Mouse (Mus musculus) midbrain, embryonic 11.5 days (tissue): ENCODE data around the gene Olfr10. TPM values are rescaled to one million over a fixed set of nuclear protein-coding genes. Genes with fewer than 3 reads are reported as not detected.
"Not testable (repeated sequence)": the region's sequence is repeated elsewhere in the genome, so short reads cannot be mapped to it uniquely, and the experiment has no call there.

ENCODE experiments used
- ATAC-seq: fragments of 200-750 bp; cut with Nextera tagmentation; 2 replicates; pipeline ENCODE4 v1.8.0; 2017; ENCODE audit warnings: moderate TSS enrichment, moderate library complexity; ENCODE audit not compliant: low FRiP score
- DNase-seq: peaks from one replicate; pipeline ENCODE4 v3.0.0; 2015; ENCODE audit warnings: low spot score; ENCODE audit errors: missing footprints
- H3K27ac ChIP-seq: fragments of 300-500 bp; sonication (generic); 2 replicates; pipeline ENCODE4 v1.5.1; 2014; ENCODE audit warnings: low read depth, low read length
- H3K27me3 ChIP-seq: fragments of 300-500 bp; sonication (generic); 2 replicates; pipeline ENCODE4 v1.6.1; 2014; ENCODE audit warnings: mild to moderate bottlenecking, low read length, moderate library complexity, mixed read lengths; ENCODE audit not compliant: control insufficient read depth, insufficient read depth
- H3K36me3 ChIP-seq: fragments of 300-500 bp; sonication (generic); 2 replicates; pipeline ENCODE4 v1.6.1; 2014; ENCODE audit warnings: mild to moderate bottlenecking, low read length, moderate library complexity, mixed read lengths; ENCODE audit not compliant: control insufficient read depth, insufficient read depth
- H3K4me1 ChIP-seq: fragments of 300-500 bp; sonication (generic); 2 replicates; pipeline ENCODE4 v1.6.1; 2014; ENCODE audit warnings: low read length; ENCODE audit not compliant: control insufficient read depth, insufficient read depth
- H3K4me2 ChIP-seq: fragments of 300-500 bp; sonication (generic); 2 replicates; pipeline ENCODE4 v1.6.1; 2014; ENCODE audit warnings: mild to moderate bottlenecking, moderate library complexity
- H3K4me3 ChIP-seq: fragments of 300-500 bp; sonication (generic); 2 replicates; pipeline ENCODE4 v1.5.1; 2014; ENCODE audit warnings: low read depth, low read length
- H3K9ac ChIP-seq: fragments of 300-500 bp; sonication (generic); 2 replicates; pipeline ENCODE4 v1.6.1; 2014; ENCODE audit warnings: low read length
- H3K9me3 ChIP-seq: fragments of 300-500 bp; sonication (generic); 2 replicates; pipeline ENCODE4 v1.6.1; 2016; ENCODE audit warnings: low read length; ENCODE audit not compliant: control insufficient read depth
- WGBS: fragments of 180-500 bp; shearing (Covaris S2); extraction: QIAGEN DNeasy Blood & Tissue Kit; methylation state at CpG from one replicate; pipeline ENCODE4 v1.1.7; 2014; 5-methylcytosine and 5-hydroxymethylcytosine counted together
- polyA plus RNA-seq: library from polyadenylated mRNA; unstranded; fragments of >200 nt; fragmentation: Nextera tagmentation; extraction: Ambion mirVana; gene quantifications from 2 replicates; pipeline ENCODE4 v1.2.1, GENCODE M21; 2014

Olfr10 gene
- polyA plus RNA-seq, 1 experiment from 2014 or later = not detected

DNA sequence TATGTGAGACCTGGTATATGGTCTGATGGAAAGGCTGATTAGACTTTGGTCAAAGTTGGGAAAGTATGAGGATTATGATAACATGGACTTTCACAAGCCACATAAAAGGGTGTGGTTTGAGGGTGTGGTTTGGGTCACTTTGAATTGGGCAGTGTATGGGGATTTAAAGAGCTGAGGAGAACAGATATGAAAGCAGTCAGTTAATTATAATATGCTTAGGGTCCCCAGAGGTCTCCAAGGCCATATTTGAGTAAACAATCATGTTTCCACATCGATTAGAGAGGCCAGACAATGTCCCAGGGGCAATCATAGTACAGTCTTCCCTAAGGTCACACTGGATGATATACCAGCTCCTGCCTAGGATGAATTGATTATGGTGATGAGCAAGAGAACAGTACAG is 19.6 kb upstream of the Olfr10 start, which contains the start of gene Olfr1392:
TSS of gene Olfr1392 (plus strand) at position 301 of the 400 bp plus-strand sequence.
- H3K27me3 ChIP-seq, H3K9ac ChIP-seq: not testable (repeated sequence)
- 67% methylated on average over 1 of the region's 1 CpGs for WGBS

DNA sequence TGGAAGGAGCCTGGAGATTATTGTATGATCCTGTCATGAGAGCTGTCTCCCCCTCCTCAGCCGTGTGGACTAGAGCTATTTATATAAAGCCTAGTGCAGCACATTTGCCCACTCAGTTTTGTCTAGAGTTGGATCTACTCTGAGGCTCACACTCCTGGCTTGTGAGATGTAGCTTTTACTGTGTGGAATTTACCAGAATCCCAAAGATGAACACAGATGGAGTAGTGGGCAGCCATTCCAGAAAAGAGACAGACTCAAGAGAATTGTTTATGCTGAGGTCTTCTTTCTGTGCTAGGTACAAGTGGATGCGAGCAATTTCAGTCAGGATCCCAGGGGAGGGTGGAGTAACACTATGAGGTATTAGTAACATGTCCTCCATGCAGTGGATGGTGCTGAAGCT is 17.3 kb upstream of the Olfr10 start:
- ATAC-seq = no peak
- H3K27ac ChIP-seq = no peak overlapping the region
- H3K36me3 ChIP-seq = no peaks in the 10 kb centered on the region
- H3K9ac ChIP-seq = no peak overlapping the region
- H3K4me1 ChIP-seq = no peaks in the 10 kb centered on the region
- no peak overlapping the region for H3K4me3 ChIP-seq
- no peak for DNase-seq
- no peaks in the 10 kb centered on the region for H3K27me3 ChIP-seq
- no peaks in the 10 kb centered on the region for H3K9me3 ChIP-seq
- WGBS = 85% methylated on average over 2 of the region's 2 CpGs
- no peak overlapping the region for H3K4me2 ChIP-seq

More for the DNA sequence above, 19.6 kb upstream of the Olfr10 start, which contains the start of gene Olfr1392:
- H3K4me1 ChIP-seq, ATAC-seq, H3K27ac ChIP-seq, DNase-seq, H3K9me3 ChIP-seq, H3K4me3 ChIP-seq, H3K36me3 ChIP-seq, H3K4me2 ChIP-seq: not testable (repeated sequence)

DNA sequence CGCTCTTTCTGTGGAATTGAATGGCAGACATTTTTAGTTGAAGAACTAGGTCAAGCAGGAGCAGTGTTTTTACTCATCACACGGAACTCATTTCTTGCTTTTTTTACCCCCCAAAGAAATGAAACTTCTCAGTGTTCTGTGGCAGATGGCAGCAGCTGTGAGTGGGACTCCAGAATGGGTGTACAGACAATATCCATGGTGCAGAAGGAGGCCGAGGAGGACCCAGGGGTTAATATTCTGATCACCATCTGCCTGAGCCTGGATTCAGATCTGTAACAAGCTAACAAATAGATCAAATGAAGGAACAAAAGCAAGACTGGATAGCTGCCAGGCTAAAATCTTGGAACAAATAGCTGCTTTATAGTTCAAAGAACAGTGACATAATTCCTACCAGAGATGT is 11.8 kb upstream of the Olfr10 start:
- no peak for DNase-seq
- no peak overlapping the region for H3K4me2 ChIP-seq
- H3K36me3 ChIP-seq = no peaks in the 10 kb centered on the region
- no peaks in the 10 kb centered on the region for H3K27me3 ChIP-seq
- WGBS = 73% methylated on average over 3 of the region's 3 CpGs
- H3K9me3 ChIP-seq = no peaks in the 10 kb centered on the region
- ATAC-seq = no peak
- H3K4me3 ChIP-seq = no peak overlapping the region
- H3K4me1 ChIP-seq = no peaks in the 10 kb centered on the region
- H3K27ac ChIP-seq = no peak overlapping the region
- no peak overlapping the region for H3K9ac ChIP-seq

DNA sequence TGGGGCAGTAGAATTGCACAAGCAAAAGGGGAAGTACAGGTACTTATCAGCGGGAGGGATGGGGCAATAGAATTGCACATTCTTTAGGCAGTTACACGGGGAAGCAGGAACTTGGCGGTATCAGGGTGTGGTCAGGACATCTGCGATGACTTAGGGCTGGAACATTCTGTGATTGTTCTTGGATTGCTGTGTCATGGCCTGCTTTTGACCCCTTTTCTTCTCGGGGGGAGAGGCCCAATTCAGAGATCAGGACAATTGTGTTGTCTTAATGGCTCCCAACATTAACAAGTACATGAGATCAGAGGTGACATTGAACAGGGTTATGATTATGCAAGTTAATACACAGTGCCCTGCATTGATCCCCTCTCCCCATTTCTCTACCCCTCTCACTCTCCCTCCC is 4.0 kb downstream of the Olfr10 start:
- H3K27ac ChIP-seq, H3K4me1 ChIP-seq, H3K27me3 ChIP-seq, H3K4me2 ChIP-seq, H3K36me3 ChIP-seq, ATAC-seq, H3K9me3 ChIP-seq, H3K9ac ChIP-seq, H3K4me3 ChIP-seq, DNase-seq: not testable (repeated sequence)
- WGBS = 89% methylated on average over 5 of the region's 5 CpGs

DNA sequence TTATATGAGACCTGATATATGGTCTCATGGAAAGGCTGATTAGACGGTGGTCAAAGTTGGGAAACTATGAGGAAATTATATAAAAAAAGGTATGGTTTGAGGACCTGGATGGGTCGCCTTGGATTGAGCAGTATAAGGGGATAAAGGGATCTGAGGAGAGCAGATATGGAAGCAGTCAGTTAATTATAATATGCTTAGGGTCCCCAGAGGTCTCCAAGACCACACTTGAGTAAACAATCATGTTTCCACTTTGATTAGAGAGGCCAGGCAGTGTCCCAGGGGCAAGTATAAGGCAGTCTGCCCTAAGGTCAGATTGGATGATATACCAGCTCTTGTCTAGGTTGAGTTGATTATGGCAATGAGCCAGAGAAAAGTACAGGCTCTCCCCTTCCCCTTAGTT is 17.9 kb downstream of the Olfr10 start, which contains the start of gene Olfr1391:
TSS of gene Olfr1391 (plus strand) at position 301 of the 400 bp plus-strand sequence.
- DNase-seq (no peak), ATAC-seq (no peak)
- WGBS = 87% methylated on average over 2 of the region's 2 CpGs
- H3K4me2 ChIP-seq = no peak within 1 kb of the TSS
- no peaks in the 10 kb centered on the region for H3K36me3 ChIP-seq
- no peak within 1 kb of the TSS for H3K4me3 ChIP-seq
- no peaks in the 10 kb centered on the region for H3K9me3 ChIP-seq
- H3K9ac ChIP-seq = no peak within 1 kb of the TSS
- H3K27me3 ChIP-seq = no peaks in the 10 kb centered on the region
- no peaks in the 10 kb centered on the region for H3K4me1 ChIP-seq
- H3K27ac ChIP-seq = no peak within 1 kb of the TSS

DNA sequence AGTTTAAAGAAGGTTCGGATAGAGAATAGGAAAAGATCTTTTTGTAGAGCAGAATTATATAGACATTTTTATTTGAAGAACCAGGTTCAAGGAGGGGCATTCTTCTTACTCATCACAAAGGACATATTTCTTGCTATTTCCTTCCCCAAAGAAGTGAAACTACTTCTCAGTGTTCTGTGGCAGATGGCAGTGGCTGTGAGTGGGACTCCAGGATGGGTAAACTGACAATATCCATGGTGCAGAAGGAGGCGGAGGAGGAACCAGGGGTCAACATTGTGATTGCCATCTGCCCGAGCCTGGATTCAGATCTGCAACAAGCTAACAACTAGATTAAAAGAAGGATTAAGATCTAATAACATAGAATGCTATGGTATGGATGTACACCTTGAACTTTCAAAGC is 22.2 kb downstream of the Olfr10 start:
- Histone ChIP-seq H3K9ac (no peak overlapping the region), H3K4me3 (no peak overlapping the region), H3K36me3 (no peaks in the 10 kb centered on the region), H3K9me3 (no peaks in the 10 kb centered on the region), H3K4me1 (no peaks in the 10 kb centered on the region), H3K27ac (no peak overlapping the region), H3K4me2 (no peak overlapping the region), H3K27me3 (no peaks in the 10 kb centered on the region)
- ATAC-seq (no peak), DNase-seq (no peak)
- 91% methylated on average over 3 of the region's 3 CpGs for WGBS

DNA sequence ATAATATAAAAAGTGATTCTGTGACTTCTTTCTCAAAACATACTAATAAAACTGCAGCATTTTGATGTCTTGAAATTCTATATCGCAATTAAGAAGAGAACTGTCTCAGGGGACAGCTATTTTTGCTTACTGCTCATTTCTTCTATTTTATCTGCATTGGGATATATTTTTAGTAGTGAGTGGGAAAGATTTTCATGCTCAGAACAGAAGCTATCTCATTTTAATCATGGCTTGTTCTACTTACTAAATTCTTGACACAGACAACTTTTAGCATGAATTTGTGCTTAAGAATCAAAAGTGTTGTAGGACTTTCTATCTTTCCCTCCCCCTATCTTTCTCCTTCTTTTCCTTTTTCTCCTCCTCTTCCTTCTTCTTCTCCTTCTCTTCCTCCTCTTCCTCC is 25.1 kb downstream of the Olfr10 start:
- Histone ChIP-seq H3K27me3 (no peaks in the 10 kb centered on the region), H3K4me3 (no peak overlapping the region), H3K9me3 (no peaks in the 10 kb centered on the region), H3K9ac (no peak overlapping the region), H3K4me2 (no peak overlapping the region), H3K27ac (no peak overlapping the region), H3K4me1 (no peaks in the 10 kb centered on the region), H3K36me3 (no peaks in the 10 kb centered on the region)
- 73% methylated on average over 1 of the region's 1 CpGs for WGBS
- ATAC-seq (no peak), DNase-seq (no peak)

DNA sequence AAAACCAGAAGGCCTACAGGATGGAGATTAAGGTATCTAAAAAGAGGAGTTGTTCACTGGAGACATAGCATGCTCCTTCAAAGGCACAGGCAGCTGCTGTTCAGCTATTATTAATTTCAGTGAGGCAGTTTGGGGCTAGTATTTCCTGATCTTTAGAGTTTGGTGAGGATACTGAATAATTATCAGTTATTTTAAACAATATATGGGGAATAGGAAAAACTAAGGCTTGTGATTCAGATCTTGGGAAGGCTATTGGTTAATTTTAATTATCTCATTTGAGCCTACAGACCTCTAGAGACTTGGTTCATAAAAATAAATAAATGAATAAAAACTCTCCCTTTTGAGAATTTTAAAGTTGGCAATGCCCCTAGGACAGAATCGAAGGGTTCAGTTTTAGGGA is 30.3 kb downstream of the Olfr10 start, which contains the start of gene Olfr1390:
TSS of gene Olfr1390 (plus strand) at position 301 of the 400 bp plus-strand sequence.
- Histone ChIP-seq H3K27ac (no peak within 1 kb of the TSS), H3K9ac (no peak within 1 kb of the TSS), H3K36me3 (no peaks in the 10 kb centered on the region), H3K27me3 (no peaks in the 10 kb centered on the region), H3K4me1 (no peaks in the 10 kb centered on the region), H3K9me3 (no peaks in the 10 kb centered on the region), H3K4me2 (no peak within 1 kb of the TSS), H3K4me3 (no peak within 1 kb of the TSS)
- no peak for ATAC-seq
- no peak for DNase-seq
- 88% methylated on average over 1 of the region's 1 CpGs for WGBS

DNA sequence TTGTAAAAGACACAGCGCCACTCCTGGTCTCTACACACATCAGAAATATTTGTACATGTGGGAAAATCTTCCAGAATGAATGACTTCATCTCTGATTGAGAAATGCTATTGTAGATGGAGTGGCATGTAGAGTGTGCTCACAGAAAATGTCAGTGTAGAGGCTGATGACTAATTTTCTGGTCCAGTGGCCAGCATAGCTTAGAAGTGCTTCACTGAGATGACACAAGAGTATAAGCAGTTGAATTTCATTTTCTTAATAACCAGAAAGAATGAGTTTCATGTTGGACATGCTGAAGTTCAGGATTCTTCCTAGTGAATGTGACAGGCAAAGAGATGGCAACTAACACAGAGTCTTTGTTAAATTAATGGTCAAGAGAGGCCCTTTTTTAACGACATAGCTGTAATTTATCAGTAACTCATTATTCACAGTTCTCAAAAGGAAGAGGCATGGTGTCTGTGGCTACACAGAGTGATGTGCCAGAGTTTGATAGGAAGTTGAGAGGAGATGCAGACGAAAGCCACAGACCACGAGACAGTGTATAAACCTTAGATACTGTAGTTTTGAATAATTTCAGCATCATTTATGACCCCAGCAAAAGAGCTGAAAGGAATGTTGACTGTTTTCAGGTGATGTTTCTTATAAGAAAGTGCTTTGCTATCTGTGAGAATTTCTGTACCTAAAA is 32.8 kb downstream of the Olfr10 start:
- Histone ChIP-seq H3K27me3 (no peaks in the 10 kb centered on the region), H3K36me3 (no peaks in the 10 kb centered on the region), H3K4me3 (no peak overlapping the region), H3K4me2 (no peak overlapping the region), H3K9ac (no peak overlapping the region), H3K27ac (no peak overlapping the region), H3K4me1 (no peaks in the 10 kb centered on the region), H3K9me3 (no peaks in the 10 kb centered on the region)
- DNase-seq (no peak), ATAC-seq (no peak)
- 72% methylated on average over 4 of the region's 4 CpGs for WGBS
